Mouse (Mus musculus): ENCODE measurements around the gene Chn1.

Gene Chn1

DNA sequence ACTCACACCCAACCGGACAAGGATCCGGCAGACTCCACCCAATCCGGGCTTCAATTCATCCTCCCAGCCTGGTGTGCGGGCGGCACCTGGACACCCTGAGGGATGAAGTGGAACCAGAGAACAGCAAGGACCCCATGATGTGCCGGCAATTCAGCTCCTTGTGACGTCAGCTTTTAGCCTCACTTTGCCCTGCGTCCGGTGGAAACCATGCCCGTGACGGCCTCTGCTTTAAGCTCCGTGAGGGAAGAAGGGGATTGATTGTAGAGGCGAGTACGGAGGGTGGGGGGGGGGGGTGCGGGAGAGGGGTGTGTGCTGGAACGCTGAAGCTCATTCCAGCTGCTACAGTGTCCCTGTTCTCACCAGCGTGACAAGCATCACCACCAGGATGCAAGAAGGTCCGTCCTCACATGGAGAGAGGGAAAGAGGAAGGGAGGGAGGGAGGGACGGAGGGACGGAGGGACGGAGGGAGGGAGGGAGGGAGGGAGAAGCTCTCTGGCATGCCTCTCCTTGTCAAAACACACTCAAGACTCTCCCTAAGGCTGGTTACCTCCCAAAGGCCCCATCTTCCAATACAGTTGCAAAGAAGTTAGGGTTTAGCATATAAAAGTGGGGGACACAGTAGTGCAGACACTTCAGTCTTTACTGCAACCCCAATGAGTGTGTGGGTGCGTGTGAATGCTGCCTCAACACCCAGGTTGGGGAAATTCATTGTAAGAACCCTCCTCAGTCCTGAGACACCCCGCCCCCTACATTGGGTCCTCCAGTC, 214.1 kb downstream of the Chn1 start:
- DNase-seq (ENCODE audit: low spot score in 2 of 2) = no peak

Data from right cerebral cortex, postnatal 36 days (tissue).